Mouse (Mus musculus): ENCODE measurements at regions not wholly inside any gene's neighbourhood (a gene's known extent, or its start where the extent isn't known, plus 50 kb on each side); places are given as distances from the start of the nearest gene placed in this dataset.
A peak's percentile ranks its signal among the peaks of the same experiment; 100 is the strongest.

DNA sequence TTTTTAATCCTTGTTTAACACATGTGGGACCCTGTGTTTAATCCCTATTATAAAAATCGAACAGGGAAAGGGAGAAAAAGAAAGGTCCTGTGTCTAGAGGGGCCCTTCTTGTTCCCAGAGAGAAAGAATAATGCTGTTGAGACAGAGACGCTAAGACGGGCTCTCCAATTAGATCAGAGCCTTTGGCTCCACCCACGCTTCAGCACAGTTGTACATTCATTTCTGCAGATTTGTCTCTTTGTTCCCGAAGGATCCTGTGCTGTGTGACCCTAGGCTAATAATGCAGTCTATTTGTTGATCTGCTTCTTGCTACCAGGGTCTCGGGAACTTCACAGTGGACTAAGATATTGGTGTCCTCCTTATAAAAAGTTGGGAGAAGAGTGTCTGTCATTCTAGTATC is 92.0 kb downstream of the Cdc5l start:
- H3K27ac ChIP-seq (ENCODE audit: insufficient read depth, low read depth): no peak overlapping the region
- H3K4me2 ChIP-seq (ENCODE audit: insufficient read depth, low read depth, poor library complexity, severe bottlenecking): peak overlapping the region; percentile 50; the same call in 1 of the 2 replicates
- H3K9me3 ChIP-seq (replicated peaks; ENCODE audit: low read length): peaks cover 11% of the 10 kb centered on the region
- no peaks in the 10 kb centered on the region for H3K36me3 ChIP-seq (replicated peaks in 1 of 2; ENCODE audit: control insufficient read depth in 1 of 2, insufficient read depth in 1 of 2, low read length in 1 of 2)
- H3K4me1 ChIP-seq (ENCODE audit: control insufficient read depth in 1 of 2, insufficient read depth in 2 of 2): peaks cover 0 to 8% of the 10 kb centered on the region in 2 experiments; a peak in 2 of 4 replicates
- no peaks in the 10 kb centered on the region for H3K79me2 ChIP-seq (replicated peaks; ENCODE audit: control insufficient read depth, extremely low read depth, insufficient read depth, poor library complexity, severe bottlenecking)
- dilution Hi-C loops (cut with MboI; ENCODE audit: extremely low pct_ligation_motif_present, extremely low pct_unique_long_range_greater_than_20kb, low sequenced_read_pairs) (no loop called here), in situ Hi-C loops (cut with MboI; ENCODE audit: low pct_ligation_motif_present, low pct_unique_long_range_greater_than_20kb, low sequenced_read_pairs) (no loop called here)
- H3K27me3 ChIP-seq (replicated peaks): no peaks in the 10 kb centered on the region
- no peak for DNase-seq (ENCODE audit: extremely low read depth)
- TF ChIP-seq ZC3H11A (IDR thresholded peaks at IDR 0.05; ENCODE audit: low read depth, low read length) (no peak), ZNF384 (IDR thresholded peaks at IDR 0.05; ENCODE audit: low read depth, low read length) (no peak), GABPA (IDR thresholded peaks at IDR 0.05; ENCODE audit: insufficient replicate concordance, low read depth, low read length) (no peak), MXI1 (IDR thresholded peaks at IDR 0.05; ENCODE audit: low read depth, low read length) (no peak), MAX (IDR thresholded peaks at IDR 0.05; ENCODE audit: low read length) (no peak), PAX5 (IDR thresholded peaks at IDR 0.05; ENCODE audit: low read length) (no peak), USF2 (conservative IDR thresholded peaks at IDR 0.05; ENCODE audit: low read depth, low read length) (no peak), RCOR1 (conservative IDR thresholded peaks at IDR 0.05; ENCODE audit: low read depth, low read length) (no peak), CHD1 (IDR thresholded peaks at IDR 0.05; ENCODE audit: low read depth, low read length) (no peak), ZKSCAN1 (IDR thresholded peaks at IDR 0.05; ENCODE audit: borderline replicate concordance, low read depth, low read length) (no peak), EP300 (IDR thresholded peaks at IDR 0.05; ENCODE audit: low read length) (no peak), MAZ (IDR thresholded peaks at IDR 0.05; ENCODE audit: low read depth, low read length) (no peak), CTCF (conservative IDR thresholded peaks at IDR 0.05 in 1 of 2, IDR thresholded peaks at IDR 0.05 in 1 of 2; ENCODE audit: low read depth in 2 of 2, low read length in 2 of 2) (no peak), UBTF (IDR thresholded peaks at IDR 0.05; ENCODE audit: low read depth, low read length) (no peak), RAD21 (IDR thresholded peaks at IDR 0.05; ENCODE audit: low read depth, low read length) (no peak), CHD2 (IDR thresholded peaks at IDR 0.05; ENCODE audit: low read length) (no peak), JUN (IDR thresholded peaks at IDR 0.05; ENCODE audit: insufficient read depth, low read depth, low read length) (no peak), NRF1 (IDR thresholded peaks at IDR 0.05; ENCODE audit: low read depth, low read length) (no peak)
- no peak overlapping the region for H3K4me3 ChIP-seq (replicated peaks in 1 of 3; ENCODE audit: low read depth in 2 of 3, low read length in 2 of 3, poor library complexity in 1 of 3)
- no peak overlapping the region for H3K9ac ChIP-seq (ENCODE audit: insufficient read depth, low read depth)

DNA sequence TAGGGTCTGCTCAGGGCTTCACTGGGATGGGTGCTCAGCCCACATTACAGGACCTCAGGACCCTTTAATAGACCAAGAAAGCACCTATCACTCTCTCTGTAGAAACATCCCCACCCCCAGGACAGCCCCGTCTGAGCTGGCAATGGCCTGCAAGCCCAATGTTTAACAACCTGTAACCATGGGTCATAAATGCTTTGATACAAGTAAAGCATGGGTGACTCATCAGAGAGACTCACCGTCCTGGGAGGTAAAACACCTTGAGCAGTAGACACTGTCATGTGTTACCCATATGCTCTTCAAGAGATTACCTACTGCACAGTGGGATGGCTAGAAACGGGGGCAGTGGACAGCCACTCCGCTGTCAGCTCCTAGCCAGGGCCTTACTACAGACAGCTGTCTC is 92.7 kb downstream of the Cdc5l start:
- no peak overlapping the region for H3K9ac ChIP-seq (ENCODE audit: insufficient read depth, low read depth)
- TF ChIP-seq SIN3A (IDR thresholded peaks at IDR 0.05; ENCODE audit: low read length): no peak
- no peak for TF ChIP-seq TBP (conservative IDR thresholded peaks at IDR 0.05; ENCODE audit: low read depth, low read length)
- TF ChIP-seq E2F4 (IDR thresholded peaks at IDR 0.05; ENCODE audit: insufficient replicate concordance, low read depth, low read length): no peak
- TF ChIP-seq ZC3H11A (IDR thresholded peaks at IDR 0.05; ENCODE audit: low read depth, low read length): no peak
- TF ChIP-seq JUN (IDR thresholded peaks at IDR 0.05; ENCODE audit: insufficient read depth, low read depth, low read length): no peak
- no peak for TF ChIP-seq EP300 (IDR thresholded peaks at IDR 0.05; ENCODE audit: low read length)
- no peak for TF ChIP-seq POLR2A (IDR thresholded peaks at IDR 0.05; ENCODE audit: low read depth, low read length)
- TF ChIP-seq MXI1 (IDR thresholded peaks at IDR 0.05; ENCODE audit: low read depth, low read length): no peak
- no peak overlapping the region for H3K4me3 ChIP-seq (replicated peaks in 1 of 3; ENCODE audit: low read depth in 2 of 3, low read length in 2 of 3, poor library complexity in 1 of 3)
- H3K9me3 ChIP-seq (replicated peaks; ENCODE audit: low read length): peaks cover 11% of the 10 kb centered on the region
- in situ Hi-C loops (cut with MboI; ENCODE audit: low pct_ligation_motif_present, low pct_unique_long_range_greater_than_20kb, low sequenced_read_pairs): no loop called here
- H3K4me1 ChIP-seq (ENCODE audit: control insufficient read depth in 1 of 2, insufficient read depth in 2 of 2): peaks cover 0 to 6% of the 10 kb centered on the region in 2 experiments; a peak in 2 of 4 replicates
- H3K27ac ChIP-seq (ENCODE audit: insufficient read depth, low read depth): no peak overlapping the region
- DNase-seq (ENCODE audit: extremely low read depth): no peak
- no peaks in the 10 kb centered on the region for H3K27me3 ChIP-seq (replicated peaks)
- dilution Hi-C loops (cut with MboI; ENCODE audit: extremely low pct_ligation_motif_present, extremely low pct_unique_long_range_greater_than_20kb, low sequenced_read_pairs): no loop called here
- H3K79me2 ChIP-seq (replicated peaks; ENCODE audit: control insufficient read depth, extremely low read depth, insufficient read depth, poor library complexity, severe bottlenecking): no peaks in the 10 kb centered on the region
- no peaks in the 10 kb centered on the region for H3K36me3 ChIP-seq (replicated peaks in 1 of 2; ENCODE audit: control insufficient read depth in 1 of 2, insufficient read depth in 1 of 2, low read length in 1 of 2)
- no peak overlapping the region for H3K4me2 ChIP-seq (ENCODE audit: insufficient read depth, low read depth, poor library complexity, severe bottlenecking)
